Mouse (Mus musculus) ZHBTc4 (cell line): Measurements from ENCODE around the gene Mab21l3.

Source experiments
- DNase-seq: peaks from one replicate; pipeline ENCODE4 v3.0.0-alpha.2; 2011; ENCODE audit warnings: low read depth, low spot score

The Mab21l3 gene

DNA sequence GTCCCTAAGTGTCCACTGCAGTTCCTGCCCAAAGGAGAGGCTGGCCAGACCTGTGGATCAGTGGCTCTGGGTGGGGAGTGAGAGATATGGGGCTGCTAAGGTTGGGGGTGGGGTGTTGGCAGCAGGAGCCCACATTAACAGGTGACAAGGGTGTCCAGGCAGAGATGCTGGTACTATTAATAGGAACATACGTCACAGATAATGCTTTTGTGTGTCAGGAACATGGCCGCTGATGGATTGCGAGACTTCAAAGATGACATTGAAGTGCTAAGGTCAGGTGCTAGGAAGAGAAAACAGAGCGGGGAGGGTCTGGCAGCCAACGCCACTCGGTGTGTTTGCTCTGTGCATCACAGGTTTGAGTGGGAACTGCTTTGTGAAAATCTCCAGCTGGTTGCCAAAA lies 44.4 kb downstream of the Mab21l3 start:
- peak; percentile 45 for DNase-seq

DNA sequence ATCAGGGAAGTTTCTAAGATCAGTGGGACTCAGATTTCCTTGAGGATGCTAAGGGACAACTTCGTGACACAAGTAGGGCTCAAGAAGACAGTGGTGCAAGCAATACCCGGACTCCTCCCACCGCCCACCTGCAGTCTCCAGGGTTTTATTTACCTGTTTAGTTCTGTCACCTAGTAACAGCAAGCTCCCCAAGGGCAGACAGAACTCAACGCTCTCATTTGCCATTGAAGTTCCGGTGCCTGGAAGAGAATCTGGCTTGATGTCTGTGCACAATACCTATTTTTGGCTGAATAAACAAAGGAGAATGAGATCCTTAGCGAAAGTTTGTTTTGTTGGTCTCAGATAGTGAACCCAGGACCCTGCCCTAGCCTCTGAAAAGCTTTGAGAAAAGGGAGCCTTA lies 45.0 kb downstream of the Mab21l3 start:
- DNase-seq: peak; percentile 59

DNA sequence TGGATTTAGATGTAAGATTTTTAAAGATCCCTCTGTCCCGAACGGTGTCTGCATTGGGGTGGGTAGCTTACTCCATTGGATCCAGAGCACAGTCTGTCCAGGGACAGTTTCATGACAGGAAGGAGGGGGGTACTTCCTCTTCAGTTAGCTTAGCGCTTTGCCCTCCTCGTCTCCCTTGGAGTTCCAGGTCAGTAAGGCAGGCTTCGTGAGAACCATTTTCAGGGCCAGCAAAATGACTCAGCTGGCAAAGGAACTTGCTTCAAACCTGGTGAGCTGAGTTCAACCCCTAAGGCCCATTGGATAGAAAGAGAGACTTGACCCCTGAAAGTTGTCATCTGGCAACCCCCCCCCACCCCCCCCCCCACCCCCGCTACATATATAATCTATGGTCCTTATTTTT lies 46.0 kb downstream of the Mab21l3 start:
- DNase-seq: no peak

DNA sequence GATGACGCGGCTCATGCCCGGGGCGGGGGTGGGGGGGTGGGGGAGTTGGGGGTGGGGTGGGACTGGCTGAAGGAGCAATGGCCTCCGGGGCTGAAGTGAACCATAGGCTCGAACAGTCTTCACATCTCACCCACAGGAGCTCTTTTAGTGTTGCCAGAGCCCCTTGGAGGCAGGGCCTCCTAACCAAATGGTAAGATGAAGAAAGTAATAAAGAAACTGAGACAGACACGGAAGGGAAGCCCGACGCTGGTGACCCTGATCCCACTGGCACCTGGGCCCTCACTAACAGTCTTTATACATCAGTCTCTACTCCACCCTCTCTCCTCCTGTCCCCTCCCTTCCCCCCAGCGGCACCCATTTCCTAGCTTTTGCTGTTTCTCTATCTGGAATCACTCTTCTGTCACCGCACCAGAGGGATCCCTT lies 48.2 kb downstream of the Mab21l3 start:
- DNase-seq: no peak

DNA sequence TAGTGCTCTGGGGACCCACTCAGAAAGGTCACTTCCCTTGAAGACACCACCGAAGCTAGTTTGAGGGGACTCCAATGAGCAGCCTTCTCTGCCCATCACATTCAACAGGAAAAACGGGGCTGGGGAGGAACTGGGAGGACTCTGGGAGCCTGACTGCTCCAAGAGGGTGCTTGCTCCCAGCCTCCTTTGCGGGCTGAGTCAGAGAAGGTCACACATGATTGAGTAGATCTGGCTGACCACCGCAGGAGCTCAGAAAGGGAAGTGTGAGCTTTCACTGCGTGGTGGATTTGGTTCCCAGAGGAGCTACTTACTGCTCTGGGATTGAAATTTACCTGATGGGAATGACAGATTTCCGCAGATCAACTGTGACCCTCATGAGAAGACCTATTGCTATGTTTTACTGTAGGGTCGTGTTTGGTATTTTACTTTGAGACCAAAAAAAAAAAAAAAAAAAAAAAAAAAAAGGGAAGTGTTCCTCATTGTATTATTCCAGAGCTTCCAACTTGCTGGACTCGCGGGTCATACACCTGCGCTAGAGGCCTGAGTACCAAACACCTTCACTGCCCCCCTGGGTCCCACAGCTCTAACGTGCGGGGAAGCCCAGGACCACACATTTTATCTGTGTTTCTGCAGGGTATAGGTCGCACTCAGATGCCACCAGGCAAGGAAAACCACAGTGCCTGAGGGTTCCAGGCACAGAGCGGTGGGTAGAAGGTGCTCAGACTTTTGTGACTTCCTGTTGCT lies 48.7 kb downstream of the Mab21l3 start:
- no peak for DNase-seq

DNA sequence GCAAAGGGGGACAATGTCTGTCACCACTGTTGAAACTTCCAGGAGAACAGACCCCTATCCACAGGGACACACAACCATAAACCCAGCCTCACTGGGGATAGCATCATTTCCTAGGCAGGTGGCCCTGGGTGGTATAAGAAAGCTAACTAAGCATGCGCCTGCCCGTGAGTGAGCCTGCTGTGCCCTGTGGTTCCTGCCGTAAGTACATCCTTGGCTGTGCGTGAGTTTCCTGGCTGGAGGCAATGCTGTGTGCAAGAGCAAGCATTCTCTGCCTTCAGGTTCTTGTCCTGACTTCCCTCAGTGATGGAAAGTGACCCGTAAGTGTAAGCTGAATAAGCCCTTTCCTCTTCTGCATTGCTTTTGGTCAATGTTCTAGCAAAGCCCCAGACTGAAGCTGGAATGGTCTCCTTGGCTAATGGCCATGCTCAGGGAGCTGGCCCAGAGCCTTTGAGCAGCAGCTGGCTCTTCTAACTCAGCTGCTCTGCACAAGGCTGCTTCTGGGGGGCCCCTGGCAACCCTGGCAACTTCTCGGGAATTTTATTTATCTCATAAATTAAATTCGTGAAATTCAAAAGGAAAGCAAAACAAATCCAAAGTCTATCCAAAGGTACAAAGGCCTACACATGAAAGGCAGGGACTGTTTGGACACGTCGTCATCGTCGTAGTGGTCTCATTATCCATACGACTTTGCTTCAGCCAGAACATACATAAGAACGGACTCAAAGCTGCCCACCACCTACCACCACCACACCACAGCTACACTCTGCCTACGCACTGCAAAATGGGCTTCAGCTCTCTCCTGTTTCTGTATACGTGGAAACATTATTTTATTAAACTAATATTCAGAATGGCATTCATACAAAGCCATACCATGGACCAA lies 50.7 kb downstream of the Mab21l3 start:
- DNase-seq: no peak

DNA sequence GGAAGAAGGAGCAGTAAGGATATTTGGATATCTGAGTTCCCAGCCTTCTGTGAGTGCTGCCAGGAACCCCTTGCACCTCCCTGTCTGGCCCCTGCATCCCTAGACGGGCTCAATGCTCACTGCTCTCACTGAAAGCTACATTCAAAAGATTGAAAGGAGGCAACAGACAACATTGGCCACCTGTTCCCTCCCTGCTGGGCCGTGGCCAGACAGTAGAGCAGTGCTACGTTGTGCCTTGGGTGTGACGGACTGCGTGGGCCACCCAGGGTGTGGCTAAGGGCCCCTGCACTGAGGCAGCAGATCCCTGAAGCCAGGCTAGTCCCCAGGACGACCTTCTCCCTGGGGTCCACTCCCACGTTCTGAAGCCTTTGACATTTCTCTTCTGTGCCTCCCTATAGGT lies 52.5 kb downstream of the Mab21l3 start:
- DNase-seq: no peak

DNA sequence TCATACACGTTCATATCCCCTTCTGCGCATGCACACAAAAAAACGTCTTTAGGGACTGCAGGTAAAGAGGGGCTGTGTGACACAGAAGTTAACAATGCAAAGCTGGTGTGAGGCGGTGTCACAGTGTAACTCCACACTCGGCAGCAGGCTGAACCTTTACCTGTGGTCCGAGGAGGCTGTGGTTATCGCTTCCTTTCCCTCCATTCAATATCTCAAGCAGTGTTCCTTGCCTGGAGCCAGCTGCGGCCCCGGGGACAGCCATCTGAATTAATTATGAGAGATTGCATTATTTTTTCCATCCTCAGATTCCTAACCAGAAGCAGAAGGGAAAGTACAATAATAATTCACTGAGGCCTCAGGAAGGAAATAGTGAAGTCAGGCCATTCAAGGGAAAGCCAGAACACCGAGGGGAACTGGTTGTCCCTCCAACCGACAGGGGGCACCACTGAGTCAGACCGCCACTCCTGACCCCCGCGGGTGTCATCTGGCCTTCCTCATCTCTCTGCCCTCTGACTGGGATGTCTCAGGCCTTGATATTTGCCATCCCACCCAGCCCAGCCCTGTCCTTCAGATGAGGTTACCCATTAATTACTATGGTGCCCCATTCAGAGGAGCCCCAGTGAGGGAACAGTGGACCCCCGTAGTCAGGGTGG lies 53.2 kb downstream of the Mab21l3 start:
- DNase-seq: peak; percentile 74

DNA sequence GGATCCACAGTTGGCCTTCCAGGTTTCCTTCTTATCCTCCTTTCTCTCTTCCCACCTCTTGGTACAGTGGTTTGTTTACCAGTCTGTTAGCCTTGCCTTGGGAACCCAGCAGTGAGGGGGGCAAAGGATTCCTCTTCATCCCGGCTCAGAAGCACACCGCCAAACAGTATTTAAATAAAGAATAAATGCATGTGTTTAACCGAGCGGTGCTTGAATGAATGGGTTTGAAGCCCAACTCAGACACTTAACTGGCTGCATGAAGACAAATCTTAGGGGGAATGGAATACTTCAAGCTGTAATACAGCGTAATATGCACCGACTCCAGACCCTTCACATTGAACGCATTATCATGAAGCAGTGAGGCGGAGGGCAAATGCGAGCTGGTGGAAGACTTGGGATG lies 54.1 kb downstream of the Mab21l3 start:
- DNase-seq: no peak

DNA sequence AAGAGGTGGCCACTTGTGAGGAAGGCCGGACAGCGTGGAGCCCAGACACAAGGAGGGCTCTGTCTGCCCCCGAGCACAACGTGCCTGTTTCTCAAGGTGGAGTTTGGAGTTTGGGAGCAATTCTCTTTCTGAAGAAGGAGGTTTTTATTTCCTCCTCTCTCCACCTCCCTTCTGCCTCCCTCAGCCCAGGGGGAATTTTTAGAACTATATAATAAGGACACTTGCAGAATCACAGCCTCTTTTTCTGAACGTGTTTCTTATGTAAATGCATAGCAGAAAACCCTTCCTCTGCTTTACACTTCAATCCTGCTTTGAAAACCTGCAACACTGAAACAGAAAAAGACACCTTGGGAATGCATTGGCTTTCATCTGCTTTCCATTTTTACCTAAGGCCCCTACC lies 54.7 kb downstream of the Mab21l3 start:
- no peak for DNase-seq

DNA sequence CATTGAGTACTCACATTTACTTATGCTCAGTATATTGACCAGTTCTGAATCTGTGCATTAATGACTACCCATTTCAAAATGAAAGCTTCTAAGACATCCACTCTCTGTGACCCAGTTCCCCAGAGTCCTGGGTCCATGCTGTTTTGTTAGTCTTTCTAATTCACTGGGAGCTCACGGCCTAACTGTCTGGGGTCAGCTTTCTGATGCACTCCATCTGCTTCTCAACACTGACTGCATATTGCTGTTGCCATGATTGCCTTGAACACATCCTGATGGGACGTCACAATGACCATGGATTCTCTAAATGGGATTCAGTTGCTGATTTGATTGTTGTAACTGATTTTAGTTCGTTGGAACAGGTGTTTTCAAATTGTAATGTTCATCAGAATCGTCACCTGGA lies 56.6 kb downstream of the Mab21l3 start:
- DNase-seq: no peak

DNA sequence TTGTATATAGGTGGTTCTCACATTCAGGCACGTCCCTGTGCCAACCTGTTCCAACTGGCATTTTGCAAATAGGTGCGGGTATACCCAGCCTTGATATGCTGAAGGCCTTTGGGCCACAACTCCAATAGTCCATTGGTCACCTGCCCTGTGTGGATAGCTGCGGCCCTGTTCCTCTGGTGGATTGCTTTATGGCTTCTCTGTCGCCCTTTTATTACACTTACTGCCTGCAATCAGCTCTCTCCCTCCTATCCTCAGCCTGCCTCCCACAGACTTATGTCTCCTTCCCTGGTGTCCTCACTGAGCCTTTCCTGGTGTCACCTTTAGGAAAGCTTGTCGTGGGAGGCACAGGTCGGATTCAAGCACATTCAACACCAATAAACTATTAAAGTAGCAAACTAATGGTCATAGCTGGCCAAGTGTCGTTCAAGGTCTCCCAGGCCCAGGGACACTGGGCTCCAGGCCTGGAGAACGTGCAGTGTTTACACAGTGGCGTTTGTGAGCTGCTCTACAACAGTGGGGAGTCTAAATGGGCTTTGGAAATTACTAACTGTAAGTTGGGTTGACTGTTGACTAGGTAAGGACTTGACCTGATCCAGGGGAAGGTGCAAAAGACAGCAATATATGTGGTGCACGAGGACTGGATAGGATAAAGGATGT lies 63.9 kb downstream of the Mab21l3 start:
- no peak for DNase-seq

DNA sequence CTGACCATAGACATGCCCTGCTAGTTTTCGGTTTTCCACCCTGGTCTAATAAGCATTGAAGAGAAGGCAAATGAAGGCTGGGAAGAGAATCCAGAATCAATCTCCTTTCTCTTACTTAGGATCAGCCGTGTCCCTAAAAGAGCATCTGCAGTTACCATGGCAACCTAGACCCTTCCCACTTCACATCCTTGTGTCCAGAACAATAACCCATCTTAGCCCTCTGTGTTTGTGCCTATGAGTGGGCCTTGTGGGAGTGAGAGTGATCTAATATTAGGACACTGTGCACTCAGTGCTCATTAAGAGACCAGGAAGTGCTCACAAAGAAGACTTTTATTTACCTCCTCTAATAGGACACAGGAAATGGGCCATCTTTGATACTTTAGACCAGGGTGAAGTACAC lies 65.0 kb downstream of the Mab21l3 start:
- DNase-seq: no peak

DNA sequence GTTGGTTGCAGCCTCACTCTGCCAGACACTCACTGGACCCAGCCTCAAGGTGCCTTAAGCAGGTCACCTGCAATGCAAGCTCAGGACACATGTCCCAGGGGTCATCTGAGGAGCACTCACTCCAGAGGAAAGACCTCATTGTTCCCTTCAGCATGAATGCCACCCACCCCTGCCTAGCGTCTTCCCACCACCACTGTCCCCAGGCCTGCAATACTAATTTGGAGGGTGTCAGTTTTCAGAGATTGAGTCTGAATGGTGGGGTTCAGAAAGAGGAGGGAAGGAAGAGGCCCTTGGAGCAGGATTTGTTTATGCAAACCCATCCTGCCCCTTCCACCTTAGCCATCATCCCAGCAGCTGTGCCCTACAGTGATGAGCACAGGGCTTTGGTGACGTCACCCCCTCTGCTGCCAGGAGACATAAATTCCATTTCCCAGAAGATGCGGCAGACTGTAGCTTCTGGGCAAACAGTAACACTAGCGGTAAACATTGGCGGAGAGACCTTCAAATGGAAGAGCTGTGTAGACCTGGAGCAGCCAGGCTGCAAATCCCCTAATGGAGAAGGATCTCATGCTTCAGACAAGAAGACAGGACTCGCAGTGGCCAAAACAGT lies 67.8 kb downstream of the Mab21l3 start:
- no peak for DNase-seq

DNA sequence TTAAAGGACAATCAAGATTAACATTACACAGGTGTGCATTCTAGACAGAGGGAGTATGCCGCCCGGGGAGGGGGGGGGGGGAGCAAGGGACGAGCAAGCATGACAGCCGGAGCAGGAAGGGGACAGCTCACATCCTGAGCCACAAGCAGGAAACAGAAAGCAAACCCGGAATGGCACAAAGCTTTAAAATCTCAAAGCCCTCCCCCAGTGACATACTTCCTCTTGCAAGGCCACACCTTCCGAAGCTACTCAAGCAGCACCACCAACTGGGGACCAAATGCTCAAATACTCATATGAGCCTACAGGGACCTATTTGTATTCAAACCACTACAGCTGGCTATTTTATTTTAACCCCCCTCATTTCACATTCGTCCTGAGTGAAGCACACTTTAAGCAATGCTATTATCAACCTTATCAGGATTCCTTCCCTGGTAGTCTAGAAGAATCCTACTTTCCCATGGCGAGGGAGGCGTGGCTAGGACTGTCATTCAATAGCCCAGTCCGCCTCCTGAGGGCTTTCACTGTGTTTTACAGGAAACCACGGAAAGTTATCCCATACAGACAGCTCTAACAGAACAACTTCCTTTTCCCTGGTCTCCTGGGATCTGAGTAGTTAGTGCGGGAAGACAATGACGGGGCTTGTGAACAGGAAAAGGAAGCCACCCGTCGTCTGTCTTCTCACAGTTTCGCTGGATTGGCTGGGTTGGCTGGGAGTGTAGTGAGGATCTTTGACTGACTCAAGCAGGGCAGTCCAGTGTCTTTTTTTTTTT lies 69.7 kb downstream of the Mab21l3 start:
- peak; percentile 82 for DNase-seq

DNA sequence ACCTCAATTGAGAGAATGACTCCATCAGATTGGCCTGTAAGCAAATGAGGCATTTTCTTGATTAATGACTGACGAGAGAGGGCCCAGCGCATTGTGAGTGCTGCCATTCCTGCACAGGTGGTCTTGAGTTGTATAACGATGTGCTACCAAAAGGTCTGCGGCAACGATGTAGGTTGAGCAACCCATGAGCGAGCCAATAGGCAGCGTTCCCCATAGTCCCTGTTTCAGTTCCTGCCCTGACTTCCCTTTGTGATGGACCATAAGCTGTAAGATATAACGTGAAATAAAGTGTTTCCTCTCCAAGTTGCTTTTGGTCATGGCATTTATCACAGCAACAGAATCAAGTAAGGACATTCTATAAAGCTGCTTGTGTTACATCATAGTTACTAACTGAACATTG lies 73.0 kb downstream of the Mab21l3 start:
- no peak for DNase-seq

DNA sequence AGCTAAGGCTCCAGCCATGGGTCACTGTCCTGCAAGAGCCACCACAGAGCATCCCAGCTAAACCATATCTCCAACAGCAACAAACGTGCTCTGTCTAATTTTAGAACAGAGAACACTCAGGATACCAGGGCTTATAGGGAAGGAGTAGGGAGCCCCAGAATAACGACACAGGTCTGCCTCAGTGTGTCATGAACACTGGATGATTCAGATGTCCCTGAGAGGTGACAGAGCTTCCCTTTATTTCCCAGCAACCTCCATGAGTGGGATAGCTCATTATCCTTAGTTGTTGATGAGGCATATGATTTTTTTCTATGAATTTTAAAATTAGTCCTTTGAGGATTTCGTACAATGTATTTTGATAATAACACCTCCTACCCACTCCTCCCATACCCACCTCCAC lies 78.2 kb downstream of the Mab21l3 start:
- no peak for DNase-seq

DNA sequence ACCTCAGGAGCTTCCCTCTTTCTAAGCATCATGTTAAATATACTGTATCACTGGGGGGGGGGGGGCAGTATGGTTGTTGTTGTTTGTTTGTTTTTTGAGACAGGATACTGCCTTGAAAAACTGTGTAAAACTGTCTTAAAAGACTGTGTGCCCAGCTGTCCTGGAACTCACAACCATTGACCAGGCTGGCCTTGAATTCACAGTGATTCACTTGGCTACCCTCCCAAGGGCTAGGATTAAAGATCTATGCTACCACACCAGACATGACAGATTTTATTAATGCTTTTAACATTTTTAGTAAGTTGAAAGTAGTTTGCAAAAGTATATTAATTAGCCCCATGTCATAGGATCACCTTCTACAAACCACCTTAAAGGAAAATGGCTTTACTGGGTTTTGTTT lies 85.2 kb downstream of the Mab21l3 start:
- no peak for DNase-seq
